Mouse (Mus musculus): ENCODE measurements around the gene Atf4.

Atf4 gene

GRCm38 (mm10) chr15:80288036-80288435 is 33.1 kb downstream of the Atf4 start:
- no peak for DNase-seq

GRCm38 (mm10) chr15:80289436-80289835 is 34.5 kb downstream of the Atf4 start:
- DNase-seq, result peak; percentile 67

- DNase-seq, result no peak
Observed at GRCm38 (mm10) chr15:80297146-80297545, 42.2 kb downstream of the Atf4 start.

GRCm38 (mm10) chr15:80303779-80304178 is 48.8 kb downstream of the Atf4 start:
- DNase-seq, result no peak

DNA sequence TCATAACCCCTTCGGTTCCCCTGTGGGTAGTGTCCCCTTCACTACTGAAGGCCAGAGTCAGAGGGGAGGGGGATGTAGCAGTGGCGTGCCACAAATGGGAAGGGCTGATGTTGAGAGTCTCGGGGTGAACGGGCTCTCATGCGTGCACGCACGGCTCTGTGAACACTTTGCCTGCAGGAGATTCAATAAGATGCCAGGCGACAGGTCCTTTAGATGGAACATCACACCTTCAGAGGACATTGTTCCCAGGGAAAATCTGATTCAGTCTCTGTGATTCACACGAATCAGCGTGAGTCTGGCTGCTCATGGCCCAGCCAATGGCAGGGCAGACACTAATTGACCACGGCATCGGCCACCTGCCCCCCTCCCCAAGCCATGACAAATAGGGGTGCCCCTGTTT is 49.2 kb downstream of the Atf4 start:
- no peak for DNase-seq

- no peak for DNase-seq
Observed at GRCm38 (mm10) chr15:80306146-80306545, 51.2 kb downstream of the Atf4 start.
